Mouse (Mus musculus): Measurements from ENCODE around the gene Fank1.

- no peak for TF ChIP-seq CTCF (conservative IDR thresholded peaks at IDR 0.05; ENCODE audit: insufficient read depth, insufficient read length, low read depth, low read length)
- no peak for TF ChIP-seq POLR2A (IDR thresholded peaks at IDR 0.05; ENCODE audit: low read depth, low read length)
These were observed 29.3 kb upstream of the Fank1 start for GRCm38 (mm10) chr7:133747372-133747771.
